Mouse (Mus musculus): ENCODE results near the gene Myh15. TPM values are rescaled to one million over a fixed set of nuclear protein-coding genes. Genes with fewer than 3 reads are reported as not detected.

The Myh15 gene
- polyA plus RNA-seq (2014; fragmentation: Nextera tagmentation; extraction: Ambion mirVana) = not detected in 2 replicates

DNA sequence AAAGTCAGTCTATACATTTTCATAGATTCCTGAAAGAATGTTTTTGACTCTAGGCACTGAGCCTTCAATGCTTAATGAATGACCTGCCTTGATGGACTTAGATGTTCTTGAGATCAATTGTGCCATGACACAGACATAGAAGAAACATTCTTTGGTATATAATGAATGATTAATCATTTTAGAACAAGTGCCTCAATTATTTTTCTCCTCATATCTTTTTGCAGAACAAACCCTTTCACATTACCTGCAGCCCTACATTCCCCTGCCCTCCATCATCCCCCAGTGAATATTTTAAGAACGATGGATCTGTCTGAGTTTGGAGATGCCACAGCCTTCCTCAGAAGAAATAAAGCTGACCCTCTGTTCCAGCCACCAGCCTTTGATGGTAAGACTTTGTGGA lies at the start of gene Myh15:
Myh15 (plus strand) TSS at position 301 of the 400 bp plus-strand sequence.
- no peaks in the 10 kb centered on the region for H3K27me3 ChIP-seq (ENCODE audit: control insufficient read depth, insufficient read depth, low read length)
- H3K4me3 ChIP-seq (ENCODE audit: low read length) = no peak within 1 kb of the TSS
- H3K27ac ChIP-seq (ENCODE audit: low read depth, low read length) = no peak within 1 kb of the TSS
- no peak within 1 kb of the TSS for H3K9ac ChIP-seq (ENCODE audit: low read depth, low read length)
- WGBS = 94% methylated on average over 1 of the region's 1 CpGs
- no peaks in the 10 kb centered on the region for H3K36me3 ChIP-seq (ENCODE audit: control insufficient read depth, insufficient read depth, low read length)
- no peak for ATAC-seq (ENCODE audit: low FRiP score, low TSS enrichment)
- no peaks in the 10 kb centered on the region for H3K4me1 ChIP-seq (ENCODE audit: control insufficient read depth, insufficient read depth, low read length)
- H3K4me2 ChIP-seq (replicated peaks; ENCODE audit: low read depth, low read length) = no peak within 1 kb of the TSS
- no peaks in the 10 kb centered on the region for H3K9me3 ChIP-seq (ENCODE audit: control insufficient read depth, low read length)

DNA sequence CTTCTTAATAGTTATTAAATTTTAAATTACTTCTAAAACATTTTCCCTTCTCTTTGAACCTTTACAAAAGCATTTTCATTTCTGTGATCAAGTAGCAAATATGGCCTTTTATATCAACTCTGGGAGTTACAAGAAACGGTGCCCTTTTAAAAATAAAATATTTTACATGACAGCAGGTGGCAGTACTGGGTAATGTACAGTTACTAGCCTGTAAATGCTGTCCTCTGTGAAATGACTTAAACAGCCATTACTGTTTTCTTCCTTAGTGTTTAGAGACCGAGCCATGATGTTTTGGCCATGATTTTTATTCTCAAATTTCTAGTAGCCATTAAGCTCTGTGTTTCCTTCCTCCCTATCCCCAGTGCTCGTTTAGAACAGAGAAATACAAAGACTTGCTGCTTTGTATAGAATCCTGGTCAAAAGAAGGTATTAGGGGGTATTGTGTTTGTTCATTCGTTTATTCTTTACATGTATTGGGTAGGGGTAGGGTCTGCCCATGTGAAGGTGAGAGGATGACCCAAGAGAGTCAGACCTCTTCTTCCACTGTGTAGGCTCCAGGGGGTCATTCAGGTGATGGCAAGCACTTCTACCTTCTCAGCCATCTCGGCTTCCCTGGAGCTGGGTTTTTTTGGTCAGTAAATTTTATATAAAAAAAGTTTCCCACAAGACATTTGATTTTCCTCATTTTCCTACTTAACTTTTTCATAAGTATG lies 40.5 kb upstream of the Myh15 start:
- ATAC-seq (ENCODE audit: low FRiP score, low TSS enrichment) = no peak
- H3K9me3 ChIP-seq (ENCODE audit: control insufficient read depth, low read length) = no peaks in the 10 kb centered on the region
- H3K36me3 ChIP-seq (ENCODE audit: control insufficient read depth, insufficient read depth, low read length) = peaks cover 45% of the 10 kb centered on the region
- no peak overlapping the region for H3K4me2 ChIP-seq (replicated peaks; ENCODE audit: low read depth, low read length)
- no peak overlapping the region for H3K27ac ChIP-seq (ENCODE audit: low read depth, low read length)
- no peak overlapping the region for H3K9ac ChIP-seq (ENCODE audit: low read depth, low read length)
- WGBS = 80% methylated on average over 5 of the region's 5 CpGs
- no peaks in the 10 kb centered on the region for H3K4me1 ChIP-seq (ENCODE audit: control insufficient read depth, insufficient read depth, low read length)
- no peaks in the 10 kb centered on the region for H3K27me3 ChIP-seq (ENCODE audit: control insufficient read depth, insufficient read depth, low read length)
- H3K4me3 ChIP-seq (ENCODE audit: low read length) = no peak overlapping the region

DNA sequence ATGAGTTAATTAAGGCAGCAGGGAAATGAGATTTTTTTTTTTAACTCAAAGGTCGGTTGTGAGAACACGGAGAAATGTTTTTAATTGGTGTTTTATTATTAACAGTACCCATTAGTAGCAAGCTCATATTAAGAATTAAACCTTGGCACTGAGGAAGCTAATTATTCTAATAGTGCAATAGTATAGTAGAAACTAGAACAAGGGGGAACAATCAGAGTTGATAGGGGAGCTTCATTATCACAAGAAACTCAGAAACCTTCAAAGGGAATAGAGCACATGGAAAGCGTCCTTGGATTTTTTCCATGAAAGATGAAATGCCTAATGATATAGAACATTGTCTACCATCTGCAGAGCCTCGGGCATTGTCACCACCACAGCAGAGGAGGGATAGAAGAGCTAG lies 21.4 kb upstream of the Myh15 start:
- H3K9me3 ChIP-seq (ENCODE audit: control insufficient read depth, low read length) = no peaks in the 10 kb centered on the region
- no peak overlapping the region for H3K4me2 ChIP-seq (replicated peaks; ENCODE audit: low read depth, low read length)
- H3K36me3 ChIP-seq (ENCODE audit: control insufficient read depth, insufficient read depth, low read length) = no peaks in the 10 kb centered on the region
- no peaks in the 10 kb centered on the region for H3K27me3 ChIP-seq (ENCODE audit: control insufficient read depth, insufficient read depth, low read length)
- no peaks in the 10 kb centered on the region for H3K4me1 ChIP-seq (ENCODE audit: control insufficient read depth, insufficient read depth, low read length)
- WGBS = 82% methylated on average over 4 of the region's 4 CpGs
- H3K27ac ChIP-seq (ENCODE audit: low read depth, low read length) = no peak overlapping the region
- no peak overlapping the region for H3K4me3 ChIP-seq (ENCODE audit: low read length)
- no peak for ATAC-seq (ENCODE audit: low FRiP score, low TSS enrichment)
- no peak overlapping the region for H3K9ac ChIP-seq (ENCODE audit: low read depth, low read length)

DNA sequence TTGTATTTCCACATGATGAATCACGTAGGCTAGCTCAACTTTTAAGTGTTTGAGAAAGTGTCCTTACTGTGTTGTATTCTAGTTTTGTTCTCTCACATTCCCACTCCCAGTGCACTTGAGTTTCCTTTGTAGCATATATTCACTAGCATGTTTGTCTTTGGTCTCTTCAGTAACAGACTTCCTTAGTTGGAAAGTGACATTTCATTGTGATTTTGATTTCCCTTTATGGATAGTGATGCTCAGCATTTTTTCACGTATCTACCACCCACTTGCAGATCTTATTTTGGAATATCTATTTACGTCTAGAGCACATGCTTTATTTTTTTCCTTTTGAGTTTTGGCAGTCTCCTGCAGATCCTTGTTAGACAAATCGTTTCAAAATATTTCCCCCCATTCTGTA lies 19.5 kb upstream of the Myh15 start:
- no peaks in the 10 kb centered on the region for H3K27me3 ChIP-seq (ENCODE audit: control insufficient read depth, insufficient read depth, low read length)
- no peak overlapping the region for H3K9ac ChIP-seq (ENCODE audit: low read depth, low read length)
- no peak overlapping the region for H3K4me3 ChIP-seq (ENCODE audit: low read length)
- H3K9me3 ChIP-seq (ENCODE audit: control insufficient read depth, low read length) = no peaks in the 10 kb centered on the region
- WGBS = 88% methylated on average over 4 of the region's 4 CpGs
- no peak overlapping the region for H3K27ac ChIP-seq (ENCODE audit: low read depth, low read length)
- ATAC-seq (ENCODE audit: low FRiP score, low TSS enrichment) = no peak
- H3K4me2 ChIP-seq (replicated peaks; ENCODE audit: low read depth, low read length) = no peak overlapping the region
- no peaks in the 10 kb centered on the region for H3K36me3 ChIP-seq (ENCODE audit: control insufficient read depth, insufficient read depth, low read length)
- no peaks in the 10 kb centered on the region for H3K4me1 ChIP-seq (ENCODE audit: control insufficient read depth, insufficient read depth, low read length)

DNA sequence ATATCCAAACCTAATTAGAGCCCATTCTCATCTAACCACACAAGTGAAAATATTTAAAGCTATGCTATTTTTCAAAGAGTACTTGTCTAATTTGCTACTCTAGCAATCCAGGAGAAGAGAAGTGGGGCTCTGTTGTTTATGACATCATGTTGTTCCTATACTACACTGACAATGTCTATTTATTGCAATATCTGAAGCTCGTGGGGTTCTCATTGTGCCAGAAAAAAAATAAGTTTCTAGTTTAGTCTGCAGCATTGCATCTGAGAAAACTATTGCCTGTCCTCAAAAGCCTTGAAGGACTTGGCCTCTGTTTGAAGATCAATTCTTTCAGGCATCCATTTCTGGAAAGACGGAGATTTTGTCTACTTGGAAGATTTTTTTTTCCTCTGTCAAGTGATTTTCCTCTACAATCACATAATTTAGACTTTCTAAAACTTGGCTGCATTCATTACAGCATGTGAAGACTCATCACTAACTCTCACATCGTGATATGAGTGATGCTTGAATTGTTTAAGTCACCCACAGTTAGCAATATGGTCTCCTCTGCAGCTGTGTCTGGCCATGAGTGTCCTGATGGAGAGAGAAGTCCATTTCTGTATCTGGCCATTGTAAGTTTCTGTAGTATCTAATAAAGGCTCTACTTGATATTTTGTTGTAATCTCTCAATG lies 16.6 kb upstream of the Myh15 start:
- Histone ChIP-seq H3K27me3 (ENCODE audit: control insufficient read depth, insufficient read depth, low read length) (no peaks in the 10 kb centered on the region), H3K36me3 (ENCODE audit: control insufficient read depth, insufficient read depth, low read length) (no peaks in the 10 kb centered on the region), H3K4me2 (replicated peaks; ENCODE audit: low read depth, low read length) (no peak overlapping the region), H3K9ac (ENCODE audit: low read depth, low read length) (no peak overlapping the region), H3K4me1 (ENCODE audit: control insufficient read depth, insufficient read depth, low read length) (no peaks in the 10 kb centered on the region), H3K9me3 (ENCODE audit: control insufficient read depth, low read length) (no peaks in the 10 kb centered on the region), H3K27ac (ENCODE audit: low read depth, low read length) (no peak overlapping the region), H3K4me3 (ENCODE audit: low read length) (no peak overlapping the region)
- WGBS = 84% methylated on average over 3 of the region's 3 CpGs
- ATAC-seq (ENCODE audit: low FRiP score, low TSS enrichment) = no peak

DNA sequence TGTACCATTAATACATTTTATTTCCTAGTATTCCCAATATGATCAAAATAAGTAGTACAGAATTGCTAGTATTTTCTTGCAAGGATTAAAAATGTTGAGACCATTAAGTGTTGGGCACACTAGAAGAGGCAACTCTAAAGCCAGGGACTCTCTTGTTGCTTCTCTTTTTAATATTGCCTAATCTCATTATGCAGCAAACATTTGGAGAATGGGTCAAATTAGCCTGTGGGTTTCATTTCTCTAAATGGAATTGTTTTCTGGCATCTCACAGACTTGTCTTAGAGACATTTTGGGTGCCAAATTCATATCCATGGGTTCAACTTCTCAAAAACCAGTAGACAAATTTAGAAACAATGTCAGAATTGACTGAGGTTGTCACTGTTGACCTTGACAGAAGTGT lies 8.1 kb upstream of the Myh15 start:
- H3K9me3 ChIP-seq (ENCODE audit: control insufficient read depth, low read length) = no peaks in the 10 kb centered on the region
- H3K4me1 ChIP-seq (ENCODE audit: control insufficient read depth, insufficient read depth, low read length) = no peaks in the 10 kb centered on the region
- H3K9ac ChIP-seq (ENCODE audit: low read depth, low read length) = no peak overlapping the region
- ATAC-seq (ENCODE audit: low FRiP score, low TSS enrichment) = no peak
- no peaks in the 10 kb centered on the region for H3K27me3 ChIP-seq (ENCODE audit: control insufficient read depth, insufficient read depth, low read length)
- no peak overlapping the region for H3K27ac ChIP-seq (ENCODE audit: low read depth, low read length)
- H3K36me3 ChIP-seq (ENCODE audit: control insufficient read depth, insufficient read depth, low read length) = no peaks in the 10 kb centered on the region
- H3K4me3 ChIP-seq (ENCODE audit: low read length) = no peak overlapping the region
- H3K4me2 ChIP-seq (replicated peaks; ENCODE audit: low read depth, low read length) = no peak overlapping the region

DNA sequence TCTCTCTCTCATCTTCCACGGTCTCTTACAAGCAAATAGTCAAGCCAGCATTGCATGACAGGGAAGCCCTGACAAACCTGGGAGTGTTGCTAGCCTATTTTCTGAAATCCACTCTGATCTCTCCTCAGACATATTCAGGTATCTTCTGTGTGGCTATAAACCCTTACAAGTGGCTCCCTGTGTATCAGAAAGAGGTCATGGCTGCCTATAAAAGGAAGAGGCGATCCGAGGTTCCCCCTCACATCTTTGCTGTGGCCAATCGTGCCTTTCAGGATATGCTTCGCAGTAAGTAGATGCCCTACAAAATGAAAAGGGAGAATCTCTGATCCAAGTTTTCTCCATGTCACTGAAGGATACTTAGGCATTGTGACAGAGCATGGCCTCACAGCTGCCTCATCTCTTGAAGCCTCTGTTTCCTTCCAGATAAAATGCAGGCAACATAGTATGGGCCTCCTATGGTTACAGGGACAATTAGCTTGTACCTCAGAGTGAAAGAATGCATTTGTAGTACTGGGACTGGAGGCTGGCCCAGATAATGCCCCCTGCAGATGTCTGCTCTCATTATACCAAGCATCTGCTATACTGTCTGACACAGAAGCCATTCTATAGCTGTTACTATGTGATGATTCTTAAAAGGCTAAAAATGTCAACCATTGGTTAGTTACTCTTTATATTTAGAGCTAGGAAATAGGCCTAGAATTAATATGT lies 12.1 kb downstream of the Myh15 start:
- Histone ChIP-seq H3K27ac (ENCODE audit: low read depth, low read length) (no peak overlapping the region), H3K9ac (ENCODE audit: low read depth, low read length) (no peak overlapping the region), H3K9me3 (ENCODE audit: control insufficient read depth, low read length) (no peaks in the 10 kb centered on the region), H3K4me2 (replicated peaks; ENCODE audit: low read depth, low read length) (no peak overlapping the region), H3K4me3 (ENCODE audit: low read length) (no peak overlapping the region), H3K4me1 (ENCODE audit: control insufficient read depth, insufficient read depth, low read length) (no peaks in the 10 kb centered on the region), H3K36me3 (ENCODE audit: control insufficient read depth, insufficient read depth, low read length) (no peaks in the 10 kb centered on the region), H3K27me3 (ENCODE audit: control insufficient read depth, insufficient read depth, low read length) (no peaks in the 10 kb centered on the region)
- no peak for ATAC-seq (ENCODE audit: low FRiP score, low TSS enrichment)
- WGBS = 87% methylated on average over 5 of the region's 5 CpGs

DNA sequence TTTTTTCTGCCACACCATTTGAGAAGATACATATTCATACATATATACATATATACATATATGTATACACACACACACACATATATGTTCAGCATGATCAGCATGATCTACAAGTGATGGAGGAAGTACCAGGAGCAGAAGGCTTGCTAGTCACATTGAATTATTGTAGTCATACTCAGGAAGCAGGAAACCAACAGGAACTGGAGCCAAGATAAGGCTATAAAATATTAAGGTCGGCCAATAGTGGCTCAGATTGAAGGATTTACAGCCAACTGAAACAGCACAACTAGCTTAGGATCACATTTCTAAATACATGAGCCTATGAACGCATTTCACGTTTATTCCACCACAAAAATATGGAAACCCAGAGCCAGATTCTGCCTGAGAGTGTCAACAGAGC lies 14.0 kb downstream of the Myh15 start:
- no peaks in the 10 kb centered on the region for H3K27me3 ChIP-seq (ENCODE audit: control insufficient read depth, insufficient read depth, low read length)
- 45% methylated on average over 3 of the region's 3 CpGs for WGBS

DNA sequence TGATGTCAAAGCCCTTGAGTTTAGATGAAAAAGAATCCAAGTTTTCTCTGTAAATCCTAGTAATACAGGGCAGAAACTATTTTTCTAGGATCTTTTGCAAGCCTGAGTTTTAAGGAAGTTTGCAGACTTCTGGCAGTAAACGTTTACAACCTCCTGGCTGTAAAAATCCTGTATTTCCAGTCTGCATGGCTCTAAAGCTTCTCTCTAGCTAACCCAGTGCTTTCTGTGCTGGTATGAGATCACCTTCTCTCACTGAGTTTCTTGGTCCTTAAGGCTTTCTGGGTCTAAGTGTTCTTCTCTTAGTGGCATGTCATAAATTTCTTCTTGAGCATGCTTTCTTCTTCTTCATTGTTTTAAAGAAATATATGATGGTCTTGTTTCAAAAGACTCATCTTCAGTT lies 70.7 kb downstream of the Myh15 start:
- H3K4me1 ChIP-seq (ENCODE audit: control insufficient read depth, insufficient read depth, low read length) = no peaks in the 10 kb centered on the region
- no peak overlapping the region for H3K4me3 ChIP-seq (ENCODE audit: low read length)
- no peaks in the 10 kb centered on the region for H3K27me3 ChIP-seq (ENCODE audit: control insufficient read depth, insufficient read depth, low read length)
- no peak overlapping the region for H3K9ac ChIP-seq (ENCODE audit: low read depth, low read length)
- H3K9me3 ChIP-seq (ENCODE audit: control insufficient read depth, low read length) = no peaks in the 10 kb centered on the region
- no peak overlapping the region for H3K27ac ChIP-seq (ENCODE audit: low read depth, low read length)
- no peak overlapping the region for H3K4me2 ChIP-seq (replicated peaks; ENCODE audit: low read depth, low read length)
- H3K36me3 ChIP-seq (ENCODE audit: control insufficient read depth, insufficient read depth, low read length) = no peaks in the 10 kb centered on the region
- WGBS = 3% methylated on average over 1 of the region's 1 CpGs
- ATAC-seq (ENCODE audit: low FRiP score, low TSS enrichment) = no peak

More for the DNA sequence above, 14.0 kb downstream of the Myh15 start:
- H3K4me2 ChIP-seq (replicated peaks; ENCODE audit: low read depth, low read length) = no peak overlapping the region
- no peaks in the 10 kb centered on the region for H3K4me1 ChIP-seq (ENCODE audit: control insufficient read depth, insufficient read depth, low read length)
- no peak overlapping the region for H3K9ac ChIP-seq (ENCODE audit: low read depth, low read length)
- H3K27ac ChIP-seq (ENCODE audit: low read depth, low read length) = no peak overlapping the region
- H3K36me3 ChIP-seq (ENCODE audit: control insufficient read depth, insufficient read depth, low read length) = no peaks in the 10 kb centered on the region
- no peaks in the 10 kb centered on the region for H3K9me3 ChIP-seq (ENCODE audit: control insufficient read depth, low read length)
- no peak for ATAC-seq (ENCODE audit: low FRiP score, low TSS enrichment)
- H3K4me3 ChIP-seq (ENCODE audit: low read length) = no peak overlapping the region

Measured in kidney, embryonic 14.5 days (tissue).